ENCODE assay signal across 31 mouse cellular contexts in the genomic region with DNA sequence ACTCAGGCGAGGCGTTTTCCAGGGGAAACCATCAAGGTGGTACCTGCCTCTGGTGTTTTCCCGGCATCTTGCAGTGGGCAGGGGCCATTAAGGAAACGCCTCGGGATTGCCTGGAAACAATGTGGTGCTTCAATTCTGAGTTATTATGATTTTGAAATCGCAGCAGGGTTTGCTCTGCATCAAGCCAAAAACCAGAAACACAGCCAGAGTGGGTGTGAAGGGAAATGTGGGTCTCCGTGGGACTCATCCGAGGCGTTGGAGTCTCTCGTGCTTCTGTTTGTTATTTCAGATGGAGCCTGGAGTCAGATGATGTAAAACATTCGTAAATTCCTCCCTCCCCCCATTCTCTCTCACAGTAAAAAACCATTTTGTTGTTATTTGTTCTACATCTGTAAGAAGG.
DNase-seq lines count a peak whose midpoint lies in the region; ATAC-seq and TF ChIP-seq lines count a peak whose summit lies in the region.
"Had no signal": no experiment of that assay in that cellular context is flagged by ENCODE, and none has a peak within 500 bp of the region (broad histone marks: within the 10 kb centered on the region; RNA-seq: fewer than 3 reads in every experiment).

No protein-coding gene starts in this region.

- H3K36me3 ChIP-seq in forebrain, embryonic 15.5 days: peaks cover 16% of the 10 kb centered on the region
- H3K36me3 ChIP-seq in forebrain, embryonic 11.5 days (ENCODE audit: control insufficient read depth, insufficient read depth, low read length): no peaks in the 10 kb centered on the region; the same call in 1 of the 2 replicates

- no peak overlapping the region for H3K4me2 ChIP-seq in forebrain, embryonic 15.5 days (replicated peaks)
- H3K4me2 ChIP-seq in forebrain, embryonic 11.5 days (ENCODE audit: low read depth, low read length, severe bottlenecking): no peak overlapping the region
- H3K4me2 ChIP-seq: embryonic facial prominence, embryonic 15.5 days; heart, embryonic 15.5 days; limb, embryonic 12.5 days; liver, embryonic 11.5 days; lung, embryonic 15.5 days; midbrain, embryonic 15.5 days; neural tube, embryonic 15.5 days had no signal

- H3K27me3 ChIP-seq in forebrain, embryonic 15.5 days: no peaks in the 10 kb centered on the region
- no peaks in the 10 kb centered on the region for H3K27me3 ChIP-seq in forebrain, embryonic 11.5 days (ENCODE audit: control insufficient read depth, insufficient read depth, low read length)
- H3K27me3 ChIP-seq: CH12.LX; embryonic facial prominence, embryonic 15.5 days; heart, embryonic 15.5 days; limb, embryonic 12.5 days; lung, embryonic 15.5 days; midbrain, embryonic 15.5 days; neural tube, embryonic 15.5 days had no signal

- intact Hi-C loops in left cerebral cortex, postnatal 36 days (cut with DNase I): no loop called here
- intact Hi-C loops in left cerebral cortex, postnatal 4 days (cut with DNase I): no loop called here

- peaks cover 10% of the 10 kb centered on the region for H3K4me1 ChIP-seq in forebrain, embryonic 15.5 days
- no peaks in the 10 kb centered on the region for H3K4me1 ChIP-seq in forebrain, embryonic 11.5 days (replicated peaks; ENCODE audit: control insufficient read depth, insufficient read depth, low read length)
- H3K4me1 ChIP-seq: embryonic facial prominence, embryonic 10.5 days; embryonic facial prominence, embryonic 15.5 days; limb, embryonic 12.5 days; lung, embryonic 15.5 days; midbrain, embryonic 10.5 days; midbrain, embryonic 15.5 days had no signal

- DNase-seq in forebrain, embryonic 11.5 days (ENCODE audit: low spot score): no peak
- DNase-seq in layer of hippocampus, adult 2 months (ENCODE audit: low spot score in 2 of 2): peak; percentile 34 to 63
- DNase-seq in layer of hippocampus, postnatal 10 days (ENCODE audit: low spot score in 2 of 2): no peak
- peak; percentile 27 to 35 for DNase-seq in left cerebral cortex, postnatal 36 days (ENCODE audit: low spot score in 2 of 2)
- DNase-seq in left cerebral cortex, postnatal 4 days: no peak
- peak; percentile 67 for DNase-seq in telencephalon, adult 2 months (ENCODE audit: low read depth, low spot score)
- no peak for DNase-seq in liver
- DNase-seq: adrenal gland, adult 8-10 months; cerebellum, adult 8-10 months; gastrocnemius, postnatal 25 days; heart, adult 11 months; kidney, adult 2 months; kidney, postnatal 4 days; retina, postnatal 1 day; spleen, adult 18-20 months; thymus, adult 18-20 months; thymus, postnatal 25 days had no signal

- TF ChIP-seq CTCF in layer of hippocampus, adult 2 months (conservative IDR thresholded peaks at IDR 0.05): no peak

- 84% methylated on average over 11 of the region's 11 CpGs for WGBS in forebrain, embryonic 15.5 days
- 88% methylated on average over 11 of the region's 11 CpGs for WGBS in forebrain, embryonic 11.5 days

- no peak for ATAC-seq in forebrain, embryonic 15.5 days (replicated peaks)
- no peak for ATAC-seq in forebrain, embryonic 11.5 days (replicated peaks; ENCODE audit: low FRiP score)
- ATAC-seq: activated CD4-positive, CD25-positive, alpha-beta regulatory T cell, adult 4 months; hindbrain, embryonic 16.5 days; midbrain, embryonic 15.5 days had no signal

- no peak overlapping the region for H3K9ac ChIP-seq in forebrain, embryonic 15.5 days (replicated peaks)
- H3K9ac ChIP-seq in forebrain, embryonic 11.5 days (ENCODE audit: low read length): no peak overlapping the region
- H3K9ac ChIP-seq: embryonic facial prominence, embryonic 15.5 days; heart, embryonic 15.5 days; limb, embryonic 12.5 days; lung, embryonic 15.5 days; midbrain, embryonic 15.5 days; neural tube, embryonic 15.5 days had no signal

- no peak overlapping the region for H3K4me3 ChIP-seq in forebrain, embryonic 15.5 days
- no peak overlapping the region for H3K4me3 ChIP-seq in forebrain, embryonic 11.5 days (ENCODE audit: low read depth, low read length)
- no peak overlapping the region; the same call in 1 of the 2 replicates for H3K4me3 ChIP-seq in layer of hippocampus, adult 2 months
- H3K4me3 ChIP-seq: embryonic facial prominence, embryonic 10.5 days; embryonic facial prominence, embryonic 15.5 days; heart, embryonic 10.5 days; heart, embryonic 15.5 days; limb, embryonic 12.5 days; lung, embryonic 15.5 days; midbrain, embryonic 10.5 days; midbrain, embryonic 15.5 days; neural tube, embryonic 15.5 days had no signal

- H3K27ac ChIP-seq in forebrain, embryonic 15.5 days (replicated peaks): peak overlapping the region; percentile 65
- H3K27ac ChIP-seq in forebrain, embryonic 11.5 days (ENCODE audit: low read depth, low read length): no peak overlapping the region
- peak overlapping the region; percentile 46; the same call in 1 of the 2 replicates for H3K27ac ChIP-seq in layer of hippocampus, adult 2 months
- H3K27ac ChIP-seq: embryonic facial prominence, embryonic 10.5 days; heart, embryonic 10.5 days; heart, embryonic 15.5 days; limb, embryonic 12.5 days; lung, embryonic 15.5 days; midbrain, embryonic 10.5 days; midbrain, embryonic 15.5 days; neural tube, embryonic 15.5 days had no signal

- no peaks in the 10 kb centered on the region for H3K9me3 ChIP-seq in forebrain, embryonic 15.5 days
- H3K9me3 ChIP-seq in forebrain, embryonic 11.5 days (ENCODE audit: control insufficient read depth, low read length): no peaks in the 10 kb centered on the region
- H3K9me3 ChIP-seq: embryonic facial prominence, embryonic 10.5 days; embryonic facial prominence, embryonic 15.5 days; heart, embryonic 10.5 days; heart, embryonic 15.5 days; limb, embryonic 12.5 days; lung, embryonic 15.5 days; midbrain, embryonic 10.5 days; midbrain, embryonic 15.5 days; neural tube, embryonic 15.5 days had no signal

Comparison
In these comparisons a context has a peak if more than half of its experiments do, and no peak if none do; other contexts are left out.
1. DNase-seq: peak in layer of hippocampus, adult 2 months (2 of 2), left cerebral cortex, postnatal 36 days (2 of 2) and telencephalon, adult 2 months (single experiment); none in forebrain, embryonic 11.5 days (single experiment), layer of hippocampus, postnatal 10 days (0 of 2), left cerebral cortex, postnatal 4 days (single experiment) and liver (single experiment).